Mouse (Mus musculus): ENCODE measurements at regions not wholly inside any gene's neighbourhood (a gene's known extent, or its start where the extent isn't known, plus 50 kb on each side); places are given as distances from the start of the nearest gene placed in this dataset.
"Not testable (repeated sequence)": the region's sequence is repeated elsewhere in the genome, so short reads cannot be mapped to it uniquely, and the experiment has no call there.

DNA sequence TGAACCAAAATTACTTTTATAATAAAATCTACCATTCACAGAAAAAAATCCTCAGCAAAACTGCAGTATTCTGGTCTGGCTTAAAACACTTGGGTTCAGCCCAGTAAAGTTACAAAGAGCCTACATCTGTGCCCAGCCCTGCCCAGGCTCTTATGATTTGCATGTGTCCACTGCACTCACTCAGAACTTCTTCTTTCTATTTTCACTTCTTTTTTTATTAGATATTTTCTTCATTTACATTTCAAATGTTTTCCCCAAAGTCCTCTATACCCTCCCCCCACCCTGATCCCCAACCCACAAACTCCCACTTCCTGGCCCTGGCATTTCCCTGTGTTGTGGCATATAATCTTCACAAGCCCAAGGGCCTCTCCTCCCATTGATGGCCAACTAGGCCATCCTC lies 1442.4 kb upstream of the Tacstd2 start:
- DNase-seq (ENCODE audit: low spot score in 2 of 2): no peak

DNA sequence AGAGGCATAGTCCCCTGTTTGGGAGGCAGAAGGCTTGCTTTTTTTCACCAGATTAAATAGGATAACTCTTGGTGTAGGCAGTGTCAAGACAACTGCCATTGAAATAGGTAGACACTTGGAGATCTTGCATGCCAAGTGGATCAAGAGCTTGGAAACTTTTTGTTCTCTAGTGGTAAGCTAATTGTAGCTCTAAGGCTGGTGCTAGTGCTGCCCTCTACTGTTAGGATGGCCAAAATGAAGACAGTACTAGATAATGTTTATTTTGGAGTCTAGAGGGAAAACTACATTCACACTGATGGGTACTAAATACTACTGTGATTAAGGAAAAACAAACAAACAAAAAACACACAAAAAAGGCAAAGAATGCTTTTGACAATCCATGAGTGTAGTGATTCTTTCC lies 1428.4 kb upstream of the Tacstd2 start:
- no peak for DNase-seq (ENCODE audit: low spot score in 2 of 2)

DNA sequence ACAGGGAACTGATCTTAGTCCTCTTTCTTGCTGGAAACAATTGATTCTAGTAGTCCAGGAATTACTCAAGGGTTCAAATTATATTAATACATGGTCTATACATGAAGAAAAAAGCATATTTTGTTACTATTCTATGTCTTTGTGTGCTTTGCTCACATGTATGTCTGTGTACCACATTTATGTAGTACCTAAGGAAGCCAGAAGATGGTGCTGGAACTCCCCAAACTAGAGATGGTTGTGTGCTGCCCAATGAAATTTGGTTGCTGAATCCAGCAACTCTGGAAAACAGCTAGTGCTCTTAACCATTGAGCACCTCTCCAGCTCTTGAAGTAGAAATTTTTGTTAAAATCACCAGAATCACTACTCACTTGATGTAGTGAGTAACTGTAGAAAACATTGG lies 1402.5 kb upstream of the Tacstd2 start:
- not testable (repeated sequence) for DNase-seq (ENCODE audit: low spot score in 2 of 2)

- DNase-seq (ENCODE audit: low spot score in 2 of 2): not testable (repeated sequence)
Observed at GRCm38 (mm10) chr6:68931860-68932259, 1396.3 kb upstream of the Tacstd2 start.

GRCm38 (mm10) chr6:68915536-68915935 lies 1379.9 kb upstream of the Tacstd2 start:
- no peak for DNase-seq (ENCODE audit: low spot score in 2 of 2)

DNA sequence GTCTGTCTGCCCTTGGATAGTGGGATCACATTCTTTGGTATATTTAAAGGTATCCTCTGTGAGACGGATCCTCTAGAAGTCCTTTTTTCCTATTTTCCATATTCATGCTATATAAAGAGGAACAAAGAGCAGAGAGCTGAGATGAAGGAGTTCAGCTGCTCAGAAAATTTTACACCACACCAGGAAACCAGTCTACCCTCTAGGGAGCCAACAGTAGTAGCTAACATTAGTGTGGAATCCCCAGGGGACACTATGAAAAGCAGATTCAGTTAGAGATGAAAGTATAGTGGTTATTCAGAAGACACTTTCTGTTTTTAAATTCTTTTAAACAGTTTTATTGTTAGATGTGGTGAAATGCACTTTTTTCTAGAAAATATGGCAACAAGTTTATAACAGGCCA lies 1348.5 kb upstream of the Tacstd2 start:
- DNase-seq (ENCODE audit: low spot score in 2 of 2): no peak

DNA sequence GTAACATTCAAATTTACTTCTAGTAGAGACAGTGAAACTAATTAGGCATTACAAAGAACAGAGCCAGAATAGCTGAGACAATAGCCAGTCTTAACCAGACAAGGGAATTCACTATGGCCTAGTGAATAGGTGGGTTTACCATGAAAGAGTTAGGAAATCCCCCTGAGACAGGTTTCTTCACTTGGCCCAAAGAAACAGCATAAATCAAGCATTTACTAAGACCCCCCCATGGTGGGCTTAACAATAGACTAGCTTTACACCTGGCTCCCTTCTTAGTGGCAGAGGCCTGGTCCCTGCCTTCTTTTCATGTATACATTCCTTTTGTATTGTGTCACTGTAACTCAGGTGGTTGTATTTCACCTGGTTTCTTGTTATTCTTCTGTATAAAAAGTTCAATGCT lies 1317.2 kb upstream of the Tacstd2 start:
- not testable (repeated sequence) for DNase-seq (ENCODE audit: low spot score in 2 of 2)

- DNase-seq (ENCODE audit: low spot score in 2 of 2): no peak
Observed at GRCm38 (mm10) chr6:68852286-68852685, 1316.7 kb upstream of the Tacstd2 start.

DNA sequence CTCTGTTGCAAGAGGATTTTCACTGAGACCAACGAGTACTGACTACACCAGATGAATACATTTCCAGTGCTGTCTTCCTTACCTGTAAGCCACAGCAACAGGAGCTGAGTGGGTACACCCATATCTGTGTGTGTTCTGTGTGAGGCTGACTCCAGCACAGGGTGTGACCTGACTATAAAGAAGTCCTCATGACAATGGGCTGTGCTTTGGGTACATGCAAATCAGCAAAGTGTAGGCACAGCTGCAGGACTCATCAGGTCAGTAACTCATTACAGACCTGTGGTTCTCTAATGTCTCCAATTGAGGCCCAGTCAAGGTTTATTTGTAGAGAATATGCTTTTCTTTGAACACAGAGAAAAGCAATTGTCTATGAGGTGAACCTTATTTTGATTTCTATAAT lies 1299.6 kb upstream of the Tacstd2 start:
- no peak for DNase-seq (ENCODE audit: low spot score in 2 of 2)

DNA sequence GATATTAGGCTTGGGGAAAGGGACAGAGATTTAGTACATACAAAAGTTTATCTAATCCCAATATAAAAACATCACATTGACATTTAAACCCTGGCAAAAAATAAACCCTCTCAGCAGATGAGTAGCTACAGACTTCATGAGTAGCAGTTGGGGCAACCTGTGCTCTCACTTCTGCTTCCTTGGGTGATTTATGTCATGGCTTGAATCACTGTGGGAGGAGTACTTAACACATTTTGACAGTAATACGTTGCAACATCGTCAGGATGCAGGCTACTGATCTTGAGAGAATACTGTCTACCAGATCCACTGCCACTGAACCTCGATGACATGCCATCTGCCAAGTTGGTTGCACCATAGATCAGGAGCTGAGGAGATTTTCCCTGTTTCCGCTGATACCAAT lies 1299.0 kb upstream of the Tacstd2 start:
- DNase-seq (ENCODE audit: low spot score in 2 of 2): no peak

GRCm38 (mm10) chr6:68828460-68828859 lies 1292.9 kb upstream of the Tacstd2 start:
- not testable (repeated sequence) for DNase-seq (ENCODE audit: low spot score in 2 of 2)

GRCm38 (mm10) chr6:68813346-68813745 lies 1277.8 kb upstream of the Tacstd2 start:
- DNase-seq (ENCODE audit: low spot score in 2 of 2): no peak

DNA sequence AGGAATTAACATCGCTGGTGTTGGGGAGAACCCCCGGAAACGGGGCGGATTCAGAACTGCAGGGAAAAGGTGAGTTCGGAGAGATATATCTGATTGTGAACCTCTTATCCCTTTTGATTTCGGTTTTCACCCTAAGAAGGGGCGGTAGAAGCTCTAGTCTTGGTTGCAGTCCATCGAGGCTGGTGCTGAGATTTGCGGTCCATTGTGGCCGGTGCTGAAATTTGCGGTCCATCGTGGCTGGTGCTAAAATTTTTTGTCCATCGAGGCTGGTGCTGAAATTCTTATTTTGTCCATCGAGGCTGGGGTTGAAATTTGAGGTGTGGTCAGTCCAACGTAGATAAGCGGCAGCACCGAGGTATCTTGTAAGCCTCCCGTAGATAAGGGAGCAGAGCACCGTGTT lies 1263.6 kb upstream of the Tacstd2 start:
- DNase-seq (ENCODE audit: low spot score in 2 of 2): not testable (repeated sequence)

GRCm38 (mm10) chr6:68771507-68771906 lies 1235.9 kb upstream of the Tacstd2 start:
- DNase-seq (ENCODE audit: low spot score in 2 of 2): no peak

DNA sequence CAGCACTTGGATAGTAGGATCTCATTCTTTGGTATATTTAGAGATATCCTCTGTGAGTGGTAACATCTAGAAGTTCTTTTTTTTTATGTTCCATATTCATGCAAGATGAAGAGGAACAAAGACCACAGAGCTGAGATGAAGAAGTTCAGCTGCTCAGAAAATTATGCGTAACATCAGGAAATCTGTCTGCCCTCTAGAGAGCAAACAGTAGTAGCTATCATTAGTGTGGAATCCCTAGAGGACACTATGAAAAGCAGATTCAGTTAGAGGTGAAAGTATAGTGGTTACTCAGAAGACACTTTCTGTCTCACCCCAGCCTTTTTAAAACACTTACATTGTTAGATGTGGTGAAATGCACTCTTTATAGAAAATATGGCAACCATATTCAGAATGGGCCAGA lies 1214.9 kb upstream of the Tacstd2 start:
- no peak for DNase-seq (ENCODE audit: low spot score in 2 of 2)

GRCm38 (mm10) chr6:68749699-68750098 lies 1214.1 kb upstream of the Tacstd2 start:
- DNase-seq (ENCODE audit: low spot score in 2 of 2): no peak

GRCm38 (mm10) chr6:68738573-68738972 lies 1203.0 kb upstream of the Tacstd2 start:
- DNase-seq (ENCODE audit: low spot score in 2 of 2): no peak

DNA sequence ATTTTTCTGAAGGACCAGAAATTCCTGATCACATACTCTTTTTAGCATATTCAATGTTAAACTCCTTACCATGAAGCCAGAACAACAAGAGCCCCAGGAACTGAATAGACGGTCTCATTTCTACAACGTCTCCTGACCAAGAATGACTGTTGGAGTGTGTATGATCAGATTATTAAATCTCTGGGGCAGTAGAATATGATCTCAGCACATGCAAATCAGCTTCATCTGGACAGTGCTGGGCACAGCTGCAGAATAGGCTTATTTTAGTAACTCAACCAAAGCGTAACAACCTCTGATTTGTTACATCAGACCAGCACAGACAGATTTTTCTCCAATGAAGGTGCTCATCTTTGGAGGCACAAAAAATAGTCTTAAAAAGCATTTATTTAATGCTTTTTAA lies 1201.1 kb upstream of the Tacstd2 start:
- DNase-seq (ENCODE audit: low spot score in 2 of 2): no peak

DNA sequence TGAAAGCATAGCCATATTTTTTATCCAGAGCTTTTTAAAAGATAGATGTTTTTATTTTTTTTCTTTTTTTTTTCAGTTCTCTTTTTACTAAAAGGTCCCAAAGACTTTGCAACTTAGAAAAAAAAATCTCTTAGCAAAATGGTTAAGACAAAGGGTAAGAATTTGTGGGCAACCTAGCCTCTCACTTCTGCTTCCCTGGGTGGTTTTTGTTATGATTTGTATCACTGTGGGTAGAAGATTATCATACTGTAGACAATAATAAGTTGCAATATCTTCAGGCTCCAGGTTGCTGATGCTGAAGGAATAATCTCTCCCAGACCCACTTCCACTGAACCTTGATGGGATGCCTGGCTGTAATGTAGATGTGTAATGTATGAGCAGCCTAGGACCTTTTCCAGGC lies 1200.5 kb upstream of the Tacstd2 start:
- DNase-seq (ENCODE audit: low spot score in 2 of 2): no peak

DNA sequence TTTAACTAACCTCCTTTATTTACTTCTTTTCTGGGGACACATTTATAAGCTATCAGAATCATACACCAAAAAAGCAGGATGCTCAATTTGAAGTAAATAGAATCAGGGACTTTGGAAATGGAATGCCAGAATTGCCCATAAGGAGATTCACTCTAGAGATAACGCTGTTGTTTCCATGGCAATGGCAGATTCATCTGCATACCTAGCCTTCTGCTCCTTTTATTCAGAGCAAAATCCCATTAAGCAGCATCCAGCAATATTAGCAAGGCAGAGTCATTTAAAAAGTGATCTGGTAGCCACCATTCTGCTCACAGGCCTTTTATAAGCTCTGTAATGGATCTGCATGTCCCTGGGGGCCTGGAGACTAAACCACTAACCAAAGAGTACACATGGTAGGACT lies 1175.5 kb upstream of the Tacstd2 start:
- not testable (repeated sequence) for DNase-seq (ENCODE audit: low spot score in 2 of 2)

- DNase-seq (ENCODE audit: low spot score in 2 of 2): not testable (repeated sequence)
Observed at GRCm38 (mm10) chr6:68704291-68704800, 1168.8 kb upstream of the Tacstd2 start.

GRCm38 (mm10) chr6:68680792-68681110 lies 1145.2 kb upstream of the Tacstd2 start:
- not testable (repeated sequence) for DNase-seq (ENCODE audit: low spot score in 2 of 2)

DNA sequence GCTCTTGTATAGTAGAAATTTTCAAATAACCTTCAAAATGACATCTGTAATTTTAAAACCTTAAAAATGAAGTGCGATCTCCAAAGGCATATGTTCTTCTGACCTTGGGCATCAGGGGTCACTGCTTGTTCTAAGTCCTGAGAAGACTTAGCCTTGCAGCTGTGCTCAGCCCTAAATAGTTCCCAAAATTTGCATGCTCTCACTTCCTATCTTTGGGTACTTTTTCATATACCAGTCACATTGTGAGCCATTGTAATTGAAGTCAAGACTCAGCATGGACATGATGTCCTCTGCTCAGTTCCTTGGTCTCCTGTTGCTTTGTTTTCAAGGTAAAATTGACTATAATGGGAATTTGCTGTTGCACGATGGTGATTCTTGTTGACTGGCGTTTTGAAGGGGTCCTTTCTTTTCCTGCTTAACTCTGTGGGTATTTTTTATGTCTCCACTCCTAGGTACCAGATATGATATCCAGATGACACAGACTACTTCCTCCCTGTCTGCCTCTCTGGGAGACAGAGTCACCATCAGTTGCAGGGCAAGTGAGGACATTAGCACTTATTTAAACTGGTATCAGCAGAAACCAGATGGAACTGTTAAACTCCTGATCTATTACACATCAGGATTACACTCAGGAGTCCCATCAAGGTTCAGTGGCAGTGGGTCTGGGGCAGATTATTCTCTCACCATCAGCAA lies 1144.6 kb upstream of the Tacstd2 start:
- DNase-seq (ENCODE audit: low spot score in 2 of 2): no peak

DNA sequence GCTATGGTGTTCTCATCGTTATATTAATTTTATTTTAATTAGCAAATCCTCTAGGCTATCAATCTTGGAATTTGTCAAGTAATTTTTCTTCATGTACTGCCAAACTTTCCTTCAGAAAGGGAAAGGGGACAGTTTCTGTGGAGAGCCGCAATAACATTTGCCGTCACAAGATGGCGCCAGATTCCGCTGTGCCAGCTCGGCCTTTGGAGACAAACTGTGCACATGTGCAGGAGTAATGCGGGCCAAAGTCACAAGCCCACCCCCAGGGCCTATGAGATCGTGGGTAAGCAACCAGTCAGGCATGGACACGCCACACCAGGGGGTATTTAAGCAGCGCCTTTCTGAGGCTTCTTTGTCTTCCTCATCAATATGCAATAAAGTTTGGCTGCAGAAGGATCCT lies 1132.8 kb upstream of the Tacstd2 start:
- DNase-seq (ENCODE audit: low spot score in 2 of 2): peak in 1 of 2 experiments; percentile 37
